Mouse (Mus musculus) midbrain, postnatal 0 days (tissue): ENCODE results near the gene Jmjd6. TPM values are rescaled to one million over a fixed set of nuclear protein-coding genes. Genes with fewer than 3 reads are reported as not detected.

Experiments
- ATAC-seq: fragments of 200-750 bp; cut with Nextera tagmentation; 2 replicates; pipeline ENCODE4 v1.8.0; 2017; ENCODE audit warnings: moderate number of reproducible peaks, mild to moderate bottlenecking, moderate TSS enrichment, moderate library complexity; ENCODE audit not compliant: low FRiP score
- DNase-seq: peaks from one replicate; pipeline ENCODE4 v3.0.0-alpha.2; 2015; ENCODE audit warnings: low spot score
- H3K27ac ChIP-seq: fragments of 300-500 bp; sonication (generic); 2 replicates; pipeline ENCODE4 v1.5.1; 2014; ENCODE audit warnings: low read depth, mild to moderate bottlenecking, low read length, mixed read lengths
- H3K27me3 ChIP-seq: fragments of 300-500 bp; sonication (generic); 2 replicates; pipeline ENCODE4 v1.6.1; 2014; ENCODE audit warnings: low read length, control low read depth, mixed read lengths; ENCODE audit not compliant: insufficient read depth
- H3K36me3 ChIP-seq: fragments of 300-500 bp; sonication (generic); 2 replicates; pipeline ENCODE4 v1.6.1; 2014; ENCODE audit warnings: low read length, control low read depth, mixed read lengths; ENCODE audit not compliant: insufficient read depth
- H3K4me1 ChIP-seq: fragments of 300-500 bp; sonication (generic); 2 replicates; pipeline ENCODE4 v1.6.1; 2014; ENCODE audit warnings: mild to moderate bottlenecking, control low read depth, antibody characterized with exemption, low read length, mixed read lengths; ENCODE audit not compliant: insufficient read depth
- H3K4me2 ChIP-seq: fragments of 300-500 bp; sonication (generic); 2 replicates; pipeline ENCODE4 v1.6.1; 2014; ENCODE audit warnings: low read depth, mild to moderate bottlenecking, low read length, mixed read lengths; ENCODE audit not compliant: poor library complexity, severe bottlenecking
- H3K4me3 ChIP-seq: fragments of 300-500 bp; sonication (generic); 2 replicates; pipeline ENCODE4 v1.5.1; 2014; ENCODE audit warnings: low read depth, mild to moderate bottlenecking, low read length, moderate library complexity
- H3K9ac ChIP-seq: fragments of 300-500 bp; sonication (generic); replicated peaks from 2 replicates; pipeline ENCODE4 v1.6.1; 2014; ENCODE audit warnings: mild to moderate bottlenecking, low read length, moderate library complexity, mixed read lengths; ENCODE audit not compliant: poor library complexity, severe bottlenecking
- H3K9me3 ChIP-seq: fragments of 300-500 bp; sonication (generic); 2 replicates; pipeline ENCODE4 v1.6.1; 2016; ENCODE audit warnings: low read length, control low read depth
- CTCF ChIP-seq: IDR thresholded peaks from 2 replicates; pipeline ENCODE4 v1.5.1; 2016; ENCODE audit warnings: antibody characterized with exemption, mild to moderate bottlenecking
- WGBS: fragments of 180-500 bp; shearing (Covaris S2); extraction: QIAGEN DNeasy Blood & Tissue Kit; methylation state at CpG from one replicate; pipeline ENCODE4 v1.1.7; 2014; 5-methylcytosine and 5-hydroxymethylcytosine counted together
- polyA plus RNA-seq: library from polyadenylated mRNA; unstranded; fragments of >200 nt; fragmentation: Nextera tagmentation; extraction: Ambion mirVana; gene quantifications from 2 replicates; pipeline ENCODE4 v1.2.1, GENCODE M21; 2015
- total RNA-seq: library from RNA; depleted of rRNA; stranded (reverse); fragments of >200 nt; gene quantifications from 2 replicates; pipeline ENCODE4 v1.2.3, GENCODE M21; 2014

Jmjd6 gene
- total and polyA plus RNA-seq, 2 experiments from 2014 or later = 43.6 to 49.8 TPM

GRCm38 (mm10) chr11:116813610-116814009 is 29.6 kb downstream of the Jmjd6 start:
- H3K27ac ChIP-seq = peak overlapping the region; percentile 77; the same call in 1 of the 2 replicates
- peaks cover 22% of the 10 kb centered on the region for H3K4me1 ChIP-seq
- 57% methylated on average over 13 of the region's 13 CpGs for WGBS
- no peaks in the 10 kb centered on the region for H3K9me3 ChIP-seq
- H3K4me2 ChIP-seq = no peak overlapping the region
- no peak for DNase-seq
- H3K27me3 ChIP-seq = no peaks in the 10 kb centered on the region
- TF ChIP-seq CTCF = no peak
- H3K9ac ChIP-seq = no peak overlapping the region
- no peak overlapping the region for H3K4me3 ChIP-seq
- ATAC-seq = no peak
- H3K36me3 ChIP-seq = no peaks in the 10 kb centered on the region

GRCm38 (mm10) chr11:116812793-116813529 is 30.3 kb downstream of the Jmjd6 start:
- Histone ChIP-seq H3K9me3 (no peaks in the 10 kb centered on the region), H3K36me3 (no peaks in the 10 kb centered on the region), H3K27me3 (no peaks in the 10 kb centered on the region), H3K9ac (0 out of 2 replicates have a peak overlapping the region, but pooled peaks have one; percentile 24), H3K4me1 (peaks cover 22% of the 10 kb centered on the region), H3K4me2 (no peak overlapping the region), H3K27ac (peak overlapping the region; percentile 77), H3K4me3 (no peak overlapping the region)
- peak; percentile 79 for DNase-seq
- no peak for ATAC-seq
- TF ChIP-seq CTCF = peak; percentile 36; the same call in 1 of the 2 replicates
- 32% methylated on average over 21 of the region's 21 CpGs for WGBS

- no peaks in the 10 kb centered on the region for H3K9me3 ChIP-seq
- peaks cover 22% of the 10 kb centered on the region for H3K4me1 ChIP-seq
- H3K9ac ChIP-seq = peak overlapping the region; percentile 54
- peak overlapping the region; percentile 20; the same call in 1 of the 2 replicates for H3K4me3 ChIP-seq
- WGBS = 4% methylated on average over 26 of the region's 32 CpGs
- no peaks in the 10 kb centered on the region for H3K27me3 ChIP-seq
- H3K36me3 ChIP-seq = no peaks in the 10 kb centered on the region
- peak overlapping the region; percentile 96 for H3K27ac ChIP-seq
- peak; percentile 53 for TF ChIP-seq CTCF
- DNase-seq = peak; percentile 96
- ATAC-seq = peak; percentile 93
- H3K4me2 ChIP-seq = peak overlapping the region; percentile 50
Observed at GRCm38 (mm10) chr11:116810983-116811901, 32.0 kb downstream of the Jmjd6 start.

GRCm38 (mm10) chr11:116810528-116810927 is 32.7 kb downstream of the Jmjd6 start:
- peak; percentile 51; the same call in 1 of the 2 replicates for ATAC-seq
- peak; percentile 76 for DNase-seq
- peaks cover 22% of the 10 kb centered on the region for H3K4me1 ChIP-seq
- H3K4me2 ChIP-seq = peak overlapping the region; percentile 50
- H3K4me3 ChIP-seq = peak overlapping the region; percentile 20; the same call in 1 of the 2 replicates
- H3K27me3 ChIP-seq = no peaks in the 10 kb centered on the region
- TF ChIP-seq CTCF = no peak
- 31% methylated on average over 11 of the region's 11 CpGs for WGBS
- peak overlapping the region; percentile 54 for H3K9ac ChIP-seq
- no peaks in the 10 kb centered on the region for H3K9me3 ChIP-seq
- H3K36me3 ChIP-seq = no peaks in the 10 kb centered on the region
- H3K27ac ChIP-seq = peak overlapping the region; percentile 96

- 88% methylated on average over 8 of the region's 8 CpGs for WGBS
- Histone ChIP-seq H3K4me1 (peaks cover 18% of the 10 kb centered on the region), H3K27me3 (no peaks in the 10 kb centered on the region), H3K4me3 (no peak overlapping the region), H3K36me3 (no peaks in the 10 kb centered on the region), H3K27ac (no peak overlapping the region), H3K4me2 (no peak overlapping the region), H3K9me3 (no peaks in the 10 kb centered on the region), H3K9ac (no peak overlapping the region)
- no peak for DNase-seq
- no peak for ATAC-seq
- TF ChIP-seq CTCF = no peak
Observed at GRCm38 (mm10) chr11:116809520-116809919, 33.7 kb downstream of the Jmjd6 start.
